In the genomic region with DNA sequence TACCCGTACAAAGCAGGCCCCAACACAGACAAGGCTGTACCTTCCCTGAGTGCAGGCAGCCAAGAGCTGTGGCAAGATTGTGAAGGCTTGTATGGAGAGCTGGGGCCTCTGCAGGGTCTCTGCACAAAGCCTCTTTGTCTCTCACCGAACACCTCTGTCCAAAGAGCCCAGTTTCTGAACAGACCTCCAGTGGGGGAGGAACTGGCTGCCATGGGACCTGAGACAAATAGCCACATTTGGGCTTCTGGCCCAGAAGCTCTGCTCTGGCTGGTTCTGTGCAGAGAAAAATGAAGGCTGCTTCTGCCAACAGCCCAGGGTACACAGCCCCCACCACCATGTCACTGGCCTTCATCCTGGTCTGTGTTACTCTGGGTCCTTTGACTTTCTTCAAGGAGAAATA, we compare ENCODE assay signal across 10 mouse cellular contexts. TPM values are rescaled to one million over a fixed set of nuclear protein-coding genes. Genes with fewer than 3 reads are reported as not detected.
DNase-seq lines count a peak whose midpoint lies in the region; ATAC-seq and TF ChIP-seq lines count a peak whose summit lies in the region.
"Had no signal": no experiment of that assay in that cellular context is flagged by ENCODE, and none has a peak within 500 bp of the region (broad histone marks: within the 10 kb centered on the region; RNA-seq: fewer than 3 reads in every experiment).

No protein-coding gene starts in this region.

- H3K9ac ChIP-seq in lung, postnatal 0 days (replicated peaks; ENCODE audit: low read depth): no peak overlapping the region
- peak overlapping the region; percentile 32; the same call in 1 of the 2 replicates for H3K9ac ChIP-seq in heart, embryonic 14.5 days (ENCODE audit: low read length)
- H3K9ac ChIP-seq in midbrain, embryonic 15.5 days: no peak overlapping the region
- H3K9ac ChIP-seq: stomach, embryonic 15.5 days had no signal

- TF ChIP-seq CTCF in lung, postnatal 0 days (IDR thresholded peaks at IDR 0.05): no peak
- TF ChIP-seq CTCF in lung, adult 2 months (IDR thresholded peaks at IDR 0.05; ENCODE audit: insufficient read depth, low read length): no peak

- H3K27me3 ChIP-seq in lung, postnatal 0 days (replicated peaks; ENCODE audit: insufficient read depth, low read length): no peaks in the 10 kb centered on the region
- H3K27me3 ChIP-seq in heart, embryonic 14.5 days (ENCODE audit: control insufficient read depth, insufficient read depth, low read length): no peaks in the 10 kb centered on the region
- no peaks in the 10 kb centered on the region for H3K27me3 ChIP-seq in midbrain, embryonic 15.5 days (replicated peaks)
- H3K27me3 ChIP-seq: stomach, embryonic 15.5 days had no signal

- H3K27ac ChIP-seq in lung, postnatal 0 days (ENCODE audit: low read length): 0 out of 2 replicates have a peak overlapping the region, but pooled peaks have one; percentile 20
- peak overlapping the region; percentile 56 to 75 for H3K27ac ChIP-seq in heart, embryonic 14.5 days (replicated peaks in 1 of 2; ENCODE audit: control insufficient read depth in 1 of 2, insufficient read depth in 1 of 2, low read depth in 2 of 2, low read length in 2 of 2)
- 0 out of 2 replicates have a peak overlapping the region, but pooled peaks have one; percentile 45 for H3K27ac ChIP-seq in midbrain, embryonic 15.5 days
- H3K27ac ChIP-seq: stomach, embryonic 15.5 days had no signal

- no peaks in the 10 kb centered on the region for H3K9me3 ChIP-seq in lung, postnatal 0 days (ENCODE audit: low read length)
- H3K9me3 ChIP-seq in heart, embryonic 14.5 days (ENCODE audit: control insufficient read depth, low read length): 0 out of 2 replicates have a peak, but pooled peaks cover 2% of the 10 kb centered on the region
- H3K9me3 ChIP-seq in midbrain, embryonic 15.5 days: no peaks in the 10 kb centered on the region
- H3K9me3 ChIP-seq: stomach, embryonic 15.5 days had no signal

- 0 out of 2 replicates have a peak, but pooled peaks have one; percentile 40 for ATAC-seq in cerebellum, adult (ENCODE audit: insufficient number of reproducible peaks, low FRiP score, low TSS enrichment)
- ATAC-seq in lung, postnatal 0 days: no peak
- no peak for ATAC-seq in heart, embryonic 14.5 days (ENCODE audit: insufficient number of reproducible peaks, insufficient read depth, low FRiP score, low read depth)
- peak; percentile 81 for ATAC-seq in midbrain, embryonic 15.5 days (replicated peaks)

- H3K36me3 ChIP-seq in lung, postnatal 0 days (ENCODE audit: insufficient read depth, low read length): no peaks in the 10 kb centered on the region
- H3K36me3 ChIP-seq in heart, embryonic 14.5 days (ENCODE audit: control insufficient read depth, insufficient read depth, low read length): peaks cover 31% of the 10 kb centered on the region
- H3K36me3 ChIP-seq in midbrain, embryonic 15.5 days (replicated peaks): peaks cover 35% of the 10 kb centered on the region; the same call in 1 of the 2 replicates

- no peak for DNase-seq in cerebellum, adult 11 months
- no peak for DNase-seq in lung, postnatal 0 days (ENCODE audit: low spot score)
- no peak for DNase-seq in lung, adult 2 months
- no peak for DNase-seq in urinary bladder, adult 18-20 months (ENCODE audit: low spot score in 2 of 2)
- no peak for DNase-seq in lung, adult 18-20 months
- DNase-seq: B cell, adult 2 months had no signal

- H3K4me1 ChIP-seq in lung, postnatal 0 days (ENCODE audit: insufficient read depth, low read depth, low read length): peaks cover 7% of the 10 kb centered on the region; the same call in 1 of the 2 replicates
- H3K4me1 ChIP-seq in lung, adult 2 months (ENCODE audit: control insufficient read depth, insufficient read depth, low read length): no peaks in the 10 kb centered on the region; the same call in 1 of the 2 replicates
- H3K4me1 ChIP-seq in heart, embryonic 14.5 days (ENCODE audit: control insufficient read depth in 2 of 2, insufficient read depth in 2 of 2, low read length in 2 of 2): peaks cover 47 to 55% of the 10 kb centered on the region in 2 experiments
- 0 out of 2 replicates have a peak, but pooled peaks cover 2% of the 10 kb centered on the region for H3K4me1 ChIP-seq in midbrain, embryonic 15.5 days

- no peak overlapping the region for H3K4me2 ChIP-seq in lung, postnatal 0 days (replicated peaks; ENCODE audit: low read depth, low read length)
- H3K4me2 ChIP-seq in heart, embryonic 14.5 days (ENCODE audit: low read length): no peak overlapping the region
- H3K4me2 ChIP-seq in midbrain, embryonic 15.5 days: no peak overlapping the region
- H3K4me2 ChIP-seq: stomach, embryonic 15.5 days had no signal

- no peak for TF ChIP-seq POLR2A in lung, adult 2 months (IDR thresholded peaks at IDR 0.05; ENCODE audit: borderline replicate concordance, extremely low read depth, low read depth, low read length)

- 59% methylated on average over 2 of the region's 2 CpGs for WGBS in lung, postnatal 0 days
- 68% methylated on average over 2 of the region's 2 CpGs for WGBS in lung, adult 2 months
- WGBS in heart, embryonic 14.5 days: 44% methylated on average over 2 of the region's 2 CpGs
- WGBS in midbrain, embryonic 15.5 days: 58% methylated on average over 2 of the region's 2 CpGs

- no peak overlapping the region for H3K4me3 ChIP-seq in lung, postnatal 0 days (ENCODE audit: low read depth, low read length)
- no peak overlapping the region for H3K4me3 ChIP-seq in lung, adult 2 months (replicated peaks; ENCODE audit: extremely low read depth, low read depth, low read length)
- H3K4me3 ChIP-seq in heart, embryonic 14.5 days (ENCODE audit: control insufficient read depth in 1 of 2, insufficient read depth in 1 of 2, low read depth in 1 of 2, low read length in 2 of 2): no peak overlapping the region
- no peak overlapping the region for H3K4me3 ChIP-seq in midbrain, embryonic 15.5 days
- H3K4me3 ChIP-seq: stomach, embryonic 15.5 days had no signal

- TF ChIP-seq EP300 in lung, postnatal 0 days (IDR thresholded peaks at IDR 0.05): no peak

RNA-seq across cellular contexts. Expression of gene Entpd6, which starts 16.8 kb away (rescaled TPM):
- polyA plus RNA-seq in lung, postnatal 0 days (2015; fragmentation: Nextera tagmentation; extraction: Ambion mirVana): 10.1 and 11.2 TPM in 2 replicates
- polyA plus RNA-seq in lung, adult 2 months (2012; rRNA removed): 13.7 and 14.7 TPM in 2 replicates
- polyA plus RNA-seq in heart, embryonic 14.5 days (2014; fragmentation: Nextera tagmentation; extraction: Ambion mirVana): 18.5 and 18.6 TPM in 2 replicates
- polyA plus RNA-seq in midbrain, embryonic 15.5 days (2015; fragmentation: Nextera tagmentation; extraction: Ambion mirVana): 71.5 and 71.8 TPM in 2 replicates

RNA-seq across cellular contexts. Expression of gene Pygb, which starts 20.9 kb away (rescaled TPM):
- polyA plus RNA-seq in lung, postnatal 0 days (2015; fragmentation: Nextera tagmentation; extraction: Ambion mirVana): 43.5 and 56.6 TPM in 2 replicates
- 52.1 and 56.4 TPM in 2 replicates for polyA plus RNA-seq in lung, adult 2 months (2012; rRNA removed)
- polyA plus RNA-seq in heart, embryonic 14.5 days (2014; fragmentation: Nextera tagmentation; extraction: Ambion mirVana): 161 and 199 TPM in 2 replicates
- polyA plus RNA-seq in midbrain, embryonic 15.5 days (2015; fragmentation: Nextera tagmentation; extraction: Ambion mirVana): 111 and 116 TPM in 2 replicates

Comparison
In these comparisons a context has a peak if more than half of its experiments do, and no peak if none do; other contexts are left out.
1. ATAC-seq: peak in cerebellum, adult (single experiment) and midbrain, embryonic 15.5 days (single experiment); none in lung, postnatal 0 days (single experiment) and heart, embryonic 14.5 days (single experiment).
2. Peak in every context shown above with its lines, with median percentiles within 50 percentile points of each other: H3K27ac ChIP-seq.